Mouse (Mus musculus): ENCODE data around the gene Fcho2. TPM values are rescaled to one million over a fixed set of nuclear protein-coding genes. Genes with fewer than 3 reads are reported as not detected.

Gene Fcho2
- polyA plus RNA-seq, 1 experiment from 2014 or later: 25.3 TPM

- 49% methylated on average over 14 of the region's 14 CpGs for WGBS
- DNase-seq (ENCODE audit: low spot score) (no peak), ATAC-seq (replicated peaks; ENCODE audit: low FRiP score) (no peak)
- Histone ChIP-seq H3K9ac (ENCODE audit: low read depth, low read length) (no peak overlapping the region), H3K36me3 (ENCODE audit: control insufficient read depth, insufficient read depth, low read length) (no peaks in the 10 kb centered on the region), H3K4me1 (replicated peaks; ENCODE audit: control insufficient read depth, insufficient read depth, low read length) (no peaks in the 10 kb centered on the region; the same call in 1 of the 2 replicates), H3K4me2 (no peak overlapping the region), H3K27ac (ENCODE audit: low read depth, low read length) (no peak overlapping the region), H3K27me3 (replicated peaks; ENCODE audit: control insufficient read depth, insufficient read depth, low read length) (peaks cover 22% of the 10 kb centered on the region), H3K9me3 (ENCODE audit: control insufficient read depth, low read length) (no peaks in the 10 kb centered on the region), H3K4me3 (ENCODE audit: low read depth, low read length) (no peak overlapping the region)
Observed at GRCm38 (mm10) chr13:98699051-98699744, 116.1 kb downstream of the Fcho2 start.

- H3K4me2 ChIP-seq: no peak overlapping the region
- no peak for ATAC-seq (replicated peaks; ENCODE audit: low FRiP score)
Observed at GRCm38 (mm10) chr13:98696716-98697115, 118.5 kb downstream of the Fcho2 start.

GRCm38 (mm10) chr13:98695546-98695945 is 119.7 kb downstream of the Fcho2 start:
- no peak overlapping the region for H3K4me2 ChIP-seq
- no peaks in the 10 kb centered on the region for H3K36me3 ChIP-seq (ENCODE audit: control insufficient read depth, insufficient read depth, low read length)
- peaks cover 31% of the 10 kb centered on the region for H3K27me3 ChIP-seq (replicated peaks; ENCODE audit: control insufficient read depth, insufficient read depth, low read length)
- H3K9me3 ChIP-seq (ENCODE audit: control insufficient read depth, low read length): no peaks in the 10 kb centered on the region
- H3K4me1 ChIP-seq (replicated peaks; ENCODE audit: control insufficient read depth, insufficient read depth, low read length): no peaks in the 10 kb centered on the region; the same call in 1 of the 2 replicates
- DNase-seq (ENCODE audit: low spot score) (no peak), ATAC-seq (replicated peaks; ENCODE audit: low FRiP score) (no peak)
- no peak overlapping the region for H3K9ac ChIP-seq (ENCODE audit: low read depth, low read length)
- H3K27ac ChIP-seq (ENCODE audit: low read depth, low read length): no peak overlapping the region
- no peak overlapping the region for H3K4me3 ChIP-seq (ENCODE audit: low read depth, low read length)
- 30% methylated on average over 2 of the region's 2 CpGs for WGBS

More at GRCm38 (mm10) chr13:98696716-98697115, 118.5 kb downstream of the Fcho2 start:
- no peak for DNase-seq (ENCODE audit: low spot score)
- no peaks in the 10 kb centered on the region; the same call in 1 of the 2 replicates for H3K4me1 ChIP-seq (replicated peaks; ENCODE audit: control insufficient read depth, insufficient read depth, low read length)
- H3K36me3 ChIP-seq (ENCODE audit: control insufficient read depth, insufficient read depth, low read length): no peaks in the 10 kb centered on the region
- no peaks in the 10 kb centered on the region for H3K9me3 ChIP-seq (ENCODE audit: control insufficient read depth, low read length)
- H3K27me3 ChIP-seq (replicated peaks; ENCODE audit: control insufficient read depth, insufficient read depth, low read length): peaks cover 31% of the 10 kb centered on the region
- no peak overlapping the region for H3K27ac ChIP-seq (ENCODE audit: low read depth, low read length)
- WGBS: 83% methylated on average over 3 of the region's 3 CpGs
- no peak overlapping the region for H3K4me3 ChIP-seq (ENCODE audit: low read depth, low read length)
- H3K9ac ChIP-seq (ENCODE audit: low read depth, low read length): no peak overlapping the region

- ATAC-seq (replicated peaks; ENCODE audit: low FRiP score): no peak
- H3K36me3 ChIP-seq (ENCODE audit: control insufficient read depth, insufficient read depth, low read length): no peaks in the 10 kb centered on the region
- WGBS: 8% methylated on average over 44 of the region's 44 CpGs
- H3K9me3 ChIP-seq (ENCODE audit: control insufficient read depth, low read length): no peaks in the 10 kb centered on the region
- no peak for DNase-seq (ENCODE audit: low spot score)
- peaks cover 31% of the 10 kb centered on the region for H3K27me3 ChIP-seq (replicated peaks; ENCODE audit: control insufficient read depth, insufficient read depth, low read length)
- no peak within 1 kb of the TSS for H3K9ac ChIP-seq (ENCODE audit: low read depth, low read length)
- H3K27ac ChIP-seq (ENCODE audit: low read depth, low read length): no peak within 1 kb of the TSS
- peak within 1 kb of the TSS; percentile 60 for H3K4me2 ChIP-seq
- peak within 1 kb of the TSS; percentile 21 for H3K4me3 ChIP-seq (ENCODE audit: low read depth, low read length)
- H3K4me1 ChIP-seq (replicated peaks; ENCODE audit: control insufficient read depth, insufficient read depth, low read length): no peaks in the 10 kb centered on the region; the same call in 1 of the 2 replicates
Observed at GRCm38 (mm10) chr13:98694773-98695314, 120.4 kb downstream of the Fcho2 start, which contains the start of gene Tmem171. Gene Tmem171 (minus strand): TSS chr13:98694834.

- 82% methylated on average over 11 of the region's 11 CpGs for WGBS
- no peak for DNase-seq (ENCODE audit: low spot score)
- no peak overlapping the region for H3K4me3 ChIP-seq (ENCODE audit: low read depth, low read length)
- no peaks in the 10 kb centered on the region for H3K36me3 ChIP-seq (ENCODE audit: control insufficient read depth, insufficient read depth, low read length)
- no peaks in the 10 kb centered on the region; the same call in 1 of the 2 replicates for H3K4me1 ChIP-seq (replicated peaks; ENCODE audit: control insufficient read depth, insufficient read depth, low read length)
- no peak for ATAC-seq (replicated peaks; ENCODE audit: low FRiP score)
- H3K9me3 ChIP-seq (ENCODE audit: control insufficient read depth, low read length): no peaks in the 10 kb centered on the region
- H3K27me3 ChIP-seq (replicated peaks; ENCODE audit: control insufficient read depth, insufficient read depth, low read length): peaks cover 31% of the 10 kb centered on the region
- no peak overlapping the region for H3K4me2 ChIP-seq
- no peak overlapping the region for H3K9ac ChIP-seq (ENCODE audit: low read depth, low read length)
- no peak overlapping the region for H3K27ac ChIP-seq (ENCODE audit: low read depth, low read length)
Observed at GRCm38 (mm10) chr13:98693316-98693715, 121.9 kb downstream of the Fcho2 start.

- H3K9ac ChIP-seq (ENCODE audit: low read depth, low read length): no peak overlapping the region
- H3K9me3 ChIP-seq (ENCODE audit: control insufficient read depth, low read length): no peaks in the 10 kb centered on the region
- peaks cover 31% of the 10 kb centered on the region for H3K27me3 ChIP-seq (replicated peaks; ENCODE audit: control insufficient read depth, insufficient read depth, low read length)
- ATAC-seq (replicated peaks; ENCODE audit: low FRiP score) (no peak), DNase-seq (ENCODE audit: low spot score) (no peak)
- no peak overlapping the region for H3K4me3 ChIP-seq (ENCODE audit: low read depth, low read length)
- no peak overlapping the region for H3K4me2 ChIP-seq
- WGBS: 86% methylated on average over 13 of the region's 13 CpGs
- no peaks in the 10 kb centered on the region; the same call in 1 of the 2 replicates for H3K4me1 ChIP-seq (replicated peaks; ENCODE audit: control insufficient read depth, insufficient read depth, low read length)
- no peaks in the 10 kb centered on the region for H3K36me3 ChIP-seq (ENCODE audit: control insufficient read depth, insufficient read depth, low read length)
- no peak overlapping the region for H3K27ac ChIP-seq (ENCODE audit: low read depth, low read length)
Observed at GRCm38 (mm10) chr13:98691956-98692515, 123.2 kb downstream of the Fcho2 start.

GRCm38 (mm10) chr13:98690886-98691285 is 124.4 kb downstream of the Fcho2 start:
- peaks cover 26% of the 10 kb centered on the region for H3K27me3 ChIP-seq (replicated peaks; ENCODE audit: control insufficient read depth, insufficient read depth, low read length)
- H3K9me3 ChIP-seq (ENCODE audit: control insufficient read depth, low read length): no peaks in the 10 kb centered on the region
- H3K36me3 ChIP-seq (ENCODE audit: control insufficient read depth, insufficient read depth, low read length): no peaks in the 10 kb centered on the region
- no peak overlapping the region for H3K9ac ChIP-seq (ENCODE audit: low read depth, low read length)
- 86% methylated on average over 11 of the region's 11 CpGs for WGBS
- H3K4me3 ChIP-seq (ENCODE audit: low read depth, low read length): no peak overlapping the region
- DNase-seq (ENCODE audit: low spot score): no peak
- ATAC-seq (replicated peaks; ENCODE audit: low FRiP score): no peak
- H3K4me2 ChIP-seq: no peak overlapping the region
- H3K27ac ChIP-seq (ENCODE audit: low read depth, low read length): no peak overlapping the region
- H3K4me1 ChIP-seq (replicated peaks; ENCODE audit: control insufficient read depth, insufficient read depth, low read length): no peaks in the 10 kb centered on the region; the same call in 1 of the 2 replicates

GRCm38 (mm10) chr13:98689605-98690290 is 125.5 kb downstream of the Fcho2 start:
- no peaks in the 10 kb centered on the region for H3K9me3 ChIP-seq (ENCODE audit: control insufficient read depth, low read length)
- H3K36me3 ChIP-seq (ENCODE audit: control insufficient read depth, insufficient read depth, low read length): no peaks in the 10 kb centered on the region
- WGBS: 69% methylated on average over 11 of the region's 11 CpGs
- no peak overlapping the region for H3K4me3 ChIP-seq (ENCODE audit: low read depth, low read length)
- no peak overlapping the region for H3K9ac ChIP-seq (ENCODE audit: low read depth, low read length)
- no peak overlapping the region for H3K4me2 ChIP-seq
- peaks cover 15% of the 10 kb centered on the region for H3K27me3 ChIP-seq (replicated peaks; ENCODE audit: control insufficient read depth, insufficient read depth, low read length)
- no peak for ATAC-seq (replicated peaks; ENCODE audit: low FRiP score)
- no peaks in the 10 kb centered on the region for H3K4me1 ChIP-seq (replicated peaks; ENCODE audit: control insufficient read depth, insufficient read depth, low read length)
- DNase-seq (ENCODE audit: low spot score): no peak
- no peak overlapping the region for H3K27ac ChIP-seq (ENCODE audit: low read depth, low read length)

Data from liver, embryonic 11.5 days (tissue).